Comparison of ENCODE assay signal across 11 mouse cellular contexts in the genomic region with DNA sequence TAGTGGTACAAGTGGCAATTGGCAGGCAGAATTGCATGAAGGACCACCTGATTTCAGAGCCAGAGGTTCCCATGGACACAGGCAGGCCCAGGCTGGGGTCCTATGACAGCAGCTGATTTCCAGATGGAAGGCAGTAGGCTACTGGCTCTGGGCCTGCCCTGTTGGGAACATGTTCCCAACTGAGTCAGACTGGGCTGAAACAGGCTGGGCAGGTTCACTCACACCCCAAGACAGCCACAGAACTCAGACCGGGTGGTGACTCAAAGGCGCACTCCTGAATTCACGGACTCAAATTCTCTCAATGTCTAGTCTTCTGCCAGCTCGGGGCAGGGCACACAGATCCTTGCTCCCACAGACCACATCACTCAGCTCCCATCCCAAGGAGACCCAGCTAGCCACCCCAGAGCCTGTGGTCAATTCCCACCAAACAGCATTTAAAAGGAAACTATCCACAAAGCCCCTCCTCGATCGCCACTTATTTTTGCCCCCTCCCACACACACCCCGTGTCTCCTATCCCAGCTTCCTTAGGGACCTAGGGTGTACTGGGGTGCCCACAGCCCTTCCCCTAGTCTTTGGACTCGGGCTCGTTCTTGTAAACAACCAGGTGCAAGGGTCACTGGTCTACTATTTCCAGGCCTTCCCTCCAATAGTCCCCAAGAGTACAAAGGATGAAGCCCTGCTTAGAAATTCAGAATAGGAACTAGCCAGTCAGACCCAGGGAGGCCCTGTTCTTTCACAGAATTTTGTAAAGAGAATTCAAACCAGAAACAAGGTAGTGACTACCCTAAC. TPM values are rescaled to one million over a fixed set of nuclear protein-coding genes. Genes with fewer than 3 reads are reported as not detected.
DNase-seq lines count a peak whose midpoint lies in the region; ATAC-seq and TF ChIP-seq lines count a peak whose summit lies in the region.
"Had no signal": no experiment of that assay in that cellular context is flagged by ENCODE, and none has a peak within 500 bp of the region (broad histone marks: within the 10 kb centered on the region; RNA-seq: fewer than 3 reads in every experiment).

No protein-coding gene starts in this region.

- H3K9ac ChIP-seq in heart, embryonic 14.5 days (ENCODE audit: low read length), result peak overlapping the region; percentile 60
- H3K9ac ChIP-seq in limb, embryonic 13.5 days, result no peak overlapping the region
- no peak overlapping the region for H3K9ac ChIP-seq in stomach, embryonic 14.5 days (replicated peaks; ENCODE audit: low read depth, low read length)

- 71% methylated on average over 9 of the region's 9 CpGs for WGBS in heart, embryonic 14.5 days
- 56% methylated on average over 9 of the region's 9 CpGs for WGBS in limb, embryonic 13.5 days
- WGBS in stomach, embryonic 14.5 days, result 53% methylated on average over 9 of the region's 9 CpGs

- peaks cover 42 to 50% of the 10 kb centered on the region in 2 experiments for H3K4me1 ChIP-seq in heart, embryonic 14.5 days (ENCODE audit: control insufficient read depth in 2 of 2, insufficient read depth in 2 of 2, low read length in 2 of 2)
- H3K4me1 ChIP-seq in limb, embryonic 13.5 days, result peaks cover 67% of the 10 kb centered on the region
- H3K4me1 ChIP-seq in stomach, embryonic 14.5 days (ENCODE audit: control insufficient read depth, insufficient read depth, low read length), result peaks cover 64% of the 10 kb centered on the region

- peak overlapping the region; percentile 46 for H3K4me2 ChIP-seq in heart, embryonic 14.5 days (ENCODE audit: low read length)
- peak overlapping the region; percentile 36; the same call in 1 of the 2 replicates for H3K4me2 ChIP-seq in limb, embryonic 13.5 days (replicated peaks)
- H3K4me2 ChIP-seq in stomach, embryonic 14.5 days (replicated peaks; ENCODE audit: low read depth, low read length), result peak overlapping the region; percentile 15; the same call in 1 of the 2 replicates

- no peaks in the 10 kb centered on the region for H3K9me3 ChIP-seq in heart, embryonic 14.5 days (ENCODE audit: control insufficient read depth, low read length)
- no peaks in the 10 kb centered on the region for H3K9me3 ChIP-seq in limb, embryonic 13.5 days
- no peaks in the 10 kb centered on the region for H3K9me3 ChIP-seq in stomach, embryonic 14.5 days (ENCODE audit: control insufficient read depth, low read depth, low read length)
- H3K9me3 ChIP-seq: G1E had no signal

- ATAC-seq in heart, embryonic 14.5 days (ENCODE audit: insufficient number of reproducible peaks, insufficient read depth, low FRiP score, low read depth), result no peak
- no peak for ATAC-seq in limb, embryonic 13.5 days (ENCODE audit: low FRiP score, low read depth)
- ATAC-seq in stomach, embryonic 14.5 days (ENCODE audit: insufficient number of reproducible peaks, insufficient read depth, low FRiP score, low read depth), result 0 out of 2 replicates have a peak, but pooled peaks have one; percentile 30

- intact Hi-C loops in left cerebral cortex, postnatal 36 days (cut with DNase I), result no loop called here

- no peaks in the 10 kb centered on the region for H3K27me3 ChIP-seq in heart, embryonic 14.5 days (ENCODE audit: control insufficient read depth, insufficient read depth, low read length)
- 0 out of 2 replicates have a peak, but pooled peaks cover 10% of the 10 kb centered on the region for H3K27me3 ChIP-seq in limb, embryonic 13.5 days
- H3K27me3 ChIP-seq in stomach, embryonic 14.5 days (ENCODE audit: control insufficient read depth, insufficient read depth, low read length), result no peaks in the 10 kb centered on the region

- H3K27ac ChIP-seq in layer of hippocampus, adult 2 months, result peak overlapping the region; percentile 89
- peak overlapping the region in 1 of 2 experiments; percentile 73; a peak in 2 of 4 replicates for H3K27ac ChIP-seq in heart, embryonic 14.5 days (replicated peaks in 1 of 2; ENCODE audit: control insufficient read depth in 1 of 2, insufficient read depth in 1 of 2, low read depth in 2 of 2, low read length in 2 of 2)
- peak overlapping the region; percentile 56 for H3K27ac ChIP-seq in limb, embryonic 13.5 days
- H3K27ac ChIP-seq in stomach, embryonic 14.5 days (ENCODE audit: low read length), result peak overlapping the region; percentile 64

- H3K4me3 ChIP-seq in layer of hippocampus, adult 2 months, result no peak overlapping the region; the same call in 1 of the 2 replicates
- no peak overlapping the region for H3K4me3 ChIP-seq in heart, embryonic 14.5 days (ENCODE audit: control insufficient read depth in 1 of 2, insufficient read depth in 1 of 2, low read depth in 1 of 2, low read length in 2 of 2)
- H3K4me3 ChIP-seq in limb, embryonic 13.5 days, result no peak overlapping the region
- no peak overlapping the region for H3K4me3 ChIP-seq in stomach, embryonic 14.5 days (ENCODE audit: low read depth, low read length)

- H3K36me3 ChIP-seq in heart, embryonic 14.5 days (ENCODE audit: control insufficient read depth, insufficient read depth, low read length), result peaks cover 29% of the 10 kb centered on the region
- H3K36me3 ChIP-seq in limb, embryonic 13.5 days, result peaks cover 28% of the 10 kb centered on the region
- peaks cover 7% of the 10 kb centered on the region; the same call in 1 of the 2 replicates for H3K36me3 ChIP-seq in stomach, embryonic 14.5 days (ENCODE audit: control insufficient read depth, insufficient read depth, low read length)
- H3K36me3 ChIP-seq: G1E had no signal

- DNase-seq in layer of hippocampus, adult 2 months (ENCODE audit: low spot score in 2 of 2), result no peak
- no peak for DNase-seq in layer of hippocampus, adult 9-10 months (ENCODE audit: low spot score)
- no peak for DNase-seq in spleen, adult 12 weeks (ENCODE audit: low spot score)
- no peak for DNase-seq in left cerebral cortex, postnatal 36 days (ENCODE audit: low spot score in 2 of 2)
- DNase-seq in thymus, postnatal 36 days, result no peak
- DNase-seq: midbrain, embryonic 14.5 days had no signal

- no peak for TF ChIP-seq CTCF in layer of hippocampus, adult 2 months (conservative IDR thresholded peaks at IDR 0.05)

RNA-seq across cellular contexts. Expression of a gene that starts 11.8 kb away (rescaled TPM):
- total RNA-seq in layer of hippocampus, adult 2 months (2021), result 100 to 1,000 TPM; 122 to 137 TPM
- 33.5 and 40.1 TPM in 2 replicates for polyA plus RNA-seq in heart, embryonic 14.5 days (2014; fragmentation: Nextera tagmentation; extraction: Ambion mirVana)
- 61.0 and 63.6 TPM in 2 replicates for polyA plus RNA-seq in limb, embryonic 13.5 days (2015; fragmentation: Nextera tagmentation; extraction: Ambion mirVana)
- 104 and 120 TPM in 2 replicates for polyA plus RNA-seq in stomach, embryonic 14.5 days (2014; fragmentation: Nextera tagmentation; extraction: Ambion mirVana)
- total RNA-seq in left cerebral cortex, postnatal 36 days (2021), result 10 to 100 TPM; 98.5 TPM
- polyA plus RNA-seq: G1E had no signal

RNA-seq across cellular contexts. Expression of a gene that starts 24.9 kb away (rescaled TPM):
- total RNA-seq in layer of hippocampus, adult 2 months (2021), result 10 to 100 TPM; 40.8 to 41.0 TPM
- 45.7 and 47.6 TPM in 2 replicates for polyA plus RNA-seq in heart, embryonic 14.5 days (2014; fragmentation: Nextera tagmentation; extraction: Ambion mirVana)
- polyA plus RNA-seq in limb, embryonic 13.5 days (2015; fragmentation: Nextera tagmentation; extraction: Ambion mirVana), result 65.2 and 66.6 TPM in 2 replicates
- polyA plus RNA-seq in stomach, embryonic 14.5 days (2014; fragmentation: Nextera tagmentation; extraction: Ambion mirVana), result 65.0 and 67.6 TPM in 2 replicates
- total RNA-seq in left cerebral cortex, postnatal 36 days (2021), result 10 to 100 TPM; 34.7 to 40.4 TPM

RNA-seq across cellular contexts. Expression of a gene that starts 26.9 kb away (rescaled TPM):
- 10 to 100 TPM; 10.3 to 11.2 TPM for total RNA-seq in layer of hippocampus, adult 2 months (2021)
- polyA plus RNA-seq in heart, embryonic 14.5 days (2014; fragmentation: Nextera tagmentation; extraction: Ambion mirVana), result 0.97 and 1.4 TPM in 2 replicates
- polyA plus RNA-seq in limb, embryonic 13.5 days (2015; fragmentation: Nextera tagmentation; extraction: Ambion mirVana), result 192 and 200 TPM in 2 replicates
- 1.1 and 2.0 TPM in 2 replicates for polyA plus RNA-seq in stomach, embryonic 14.5 days (2014; fragmentation: Nextera tagmentation; extraction: Ambion mirVana)
- 10 to 100 TPM; 11.4 to 13.0 TPM for total RNA-seq in left cerebral cortex, postnatal 36 days (2021)
- polyA plus RNA-seq: G1E; midbrain, embryonic 14.5 days had no signal

RNA-seq across cellular contexts. Expression of a gene that starts 28.9 kb away (rescaled TPM):
- total RNA-seq in layer of hippocampus, adult 2 months (2021), result 1 to 10 TPM; 6.2 to 6.9 TPM
- 8.0 and 16.3 TPM in 2 replicates for polyA plus RNA-seq in heart, embryonic 14.5 days (2014; fragmentation: Nextera tagmentation; extraction: Ambion mirVana)
- 5.5 and 7.4 TPM in 2 replicates for polyA plus RNA-seq in limb, embryonic 13.5 days (2015; fragmentation: Nextera tagmentation; extraction: Ambion mirVana)
- polyA plus RNA-seq in stomach, embryonic 14.5 days (2014; fragmentation: Nextera tagmentation; extraction: Ambion mirVana), result 7.0 and 19.1 TPM in 2 replicates
- 10 to 100 TPM in 1 of 2 experiments, 1 to 10 TPM in 1; 8.1 to 14.9 TPM for total RNA-seq in left cerebral cortex, postnatal 36 days (2021)

RNA-seq across cellular contexts. Expression of a gene that starts 28.9 kb away (rescaled TPM):
- total RNA-seq in layer of hippocampus, adult 2 months (2021), result under 1 TPM; 0.07 to 0.46 TPM
- 0.05 and 0.08 TPM in 2 replicates for polyA plus RNA-seq in heart, embryonic 14.5 days (2014; fragmentation: Nextera tagmentation; extraction: Ambion mirVana)
- polyA plus RNA-seq in limb, embryonic 13.5 days (2015; fragmentation: Nextera tagmentation; extraction: Ambion mirVana), result 1.5 and 1.6 TPM in 2 replicates
- polyA plus RNA-seq in stomach, embryonic 14.5 days (2014; fragmentation: Nextera tagmentation; extraction: Ambion mirVana), result 0.14 and 6.6 TPM in 2 replicates
- under 1 TPM; 0.30 to 0.34 TPM for total RNA-seq in left cerebral cortex, postnatal 36 days (2021)
- polyA plus RNA-seq: G1E; large intestine, adult 2 months; midbrain, embryonic 14.5 days had no signal

Comparison
In these comparisons a context has a peak if more than half of its experiments do, and no peak if none do; other contexts are left out.
1. RNA of a gene that starts 26.9 kb away (polyA plus RNA-seq): 192 to 200 TPM in limb, embryonic 13.5 days; 1.1 to 2.0 TPM in stomach, embryonic 14.5 days and 0.97 to 1.4 TPM in heart, embryonic 14.5 days; every median in the first group is over 10 times any median in the second.
2. Peak in every context shown above with its lines, with median percentiles within 50 percentile points of each other: H3K4me2 ChIP-seq.